In genomic region chr5:120806458-120806857, GRCm38 (mm10) we compare ENCODE assay signal across 10 mouse cellular contexts. TPM values are rescaled to one million over a fixed set of nuclear protein-coding genes. Genes with fewer than 3 reads are reported as not detected.
DNase-seq lines count a peak whose midpoint lies in the region; ATAC-seq and TF ChIP-seq lines count a peak whose summit lies in the region.
"Had no signal": no experiment of that assay in that cellular context is flagged by ENCODE, and none has a peak within 500 bp of the region (broad histone marks: within the 10 kb centered on the region; RNA-seq: fewer than 3 reads in every experiment).

No protein-coding gene starts in this region.

- DNase-seq in embryonic facial prominence, embryonic 14.5 days (ENCODE audit: low spot score), result peak; percentile 42
- peak; percentile 56 for DNase-seq in left cerebral cortex, postnatal 4 days
- DNase-seq in retina, postnatal 7 days (ENCODE audit: low read depth, low spot score), result peak; percentile 36

- H3K4me3 ChIP-seq in intestine, postnatal 0 days (ENCODE audit: low read depth, low read length), result no peak overlapping the region
- H3K4me3 ChIP-seq in intestine, embryonic 15.5 days (replicated peaks), result no peak overlapping the region
- no peak overlapping the region for H3K4me3 ChIP-seq in E14TG2a.4 (replicated peaks; ENCODE audit: low read length)
- H3K4me3 ChIP-seq in bone marrow, adult 2 months (replicated peaks; ENCODE audit: control insufficient read depth, low read depth, low read length), result no peak overlapping the region
- no peak overlapping the region for H3K4me3 ChIP-seq in embryonic facial prominence, embryonic 14.5 days (ENCODE audit: low read depth, low read length)
- H3K4me3 ChIP-seq: myocyte had no signal

- H3K9ac ChIP-seq in intestine, postnatal 0 days (ENCODE audit: low read depth, low read length), result no peak overlapping the region
- no peak overlapping the region for H3K9ac ChIP-seq in intestine, embryonic 15.5 days
- H3K9ac ChIP-seq in embryonic facial prominence, embryonic 14.5 days (ENCODE audit: low read depth, low read length), result no peak overlapping the region

- ATAC-seq in intestine, postnatal 0 days, result no peak
- ATAC-seq in intestine, embryonic 15.5 days, result no peak
- ATAC-seq in embryonic facial prominence, embryonic 14.5 days (ENCODE audit: low read depth), result no peak
- no peak for ATAC-seq in activated CD4-positive, CD25-positive, alpha-beta regulatory T cell, adult 4 months

- no peaks in the 10 kb centered on the region for H3K9me3 ChIP-seq in intestine, postnatal 0 days (ENCODE audit: control insufficient read depth)
- no peaks in the 10 kb centered on the region for H3K9me3 ChIP-seq in intestine, embryonic 15.5 days
- H3K9me3 ChIP-seq in E14TG2a.4 (ENCODE audit: low read length), result no peaks in the 10 kb centered on the region
- H3K9me3 ChIP-seq in embryonic facial prominence, embryonic 14.5 days (ENCODE audit: control insufficient read depth, low read length), result no peaks in the 10 kb centered on the region

- WGBS in intestine, postnatal 0 days, result 86% methylated on average over 1 of the region's 1 CpGs
- 85% methylated on average over 1 of the region's 1 CpGs for WGBS in intestine, embryonic 15.5 days
- 93% methylated on average over 1 of the region's 1 CpGs for WGBS in bone marrow, adult 2 months
- WGBS in embryonic facial prominence, embryonic 14.5 days, result 83% methylated on average over 1 of the region's 1 CpGs

- H3K4me2 ChIP-seq in intestine, postnatal 0 days (replicated peaks; ENCODE audit: low read depth), result no peak overlapping the region
- H3K4me2 ChIP-seq in intestine, embryonic 15.5 days (replicated peaks), result no peak overlapping the region
- no peak overlapping the region for H3K4me2 ChIP-seq in embryonic facial prominence, embryonic 14.5 days (ENCODE audit: low read depth, low read length)

- intact Hi-C loops in left cerebral cortex, postnatal 4 days (cut with DNase I), result no loop called here

- no peaks in the 10 kb centered on the region for H3K4me1 ChIP-seq in intestine, postnatal 0 days (replicated peaks; ENCODE audit: control insufficient read depth, insufficient read depth, low read length)
- no peaks in the 10 kb centered on the region for H3K4me1 ChIP-seq in intestine, embryonic 15.5 days (replicated peaks)
- peaks cover 41% of the 10 kb centered on the region for H3K4me1 ChIP-seq in E14TG2a.4 (replicated peaks; ENCODE audit: low read depth, low read length)
- peaks cover under 1% of the 10 kb centered on the region; the same call in 1 of the 2 replicates for H3K4me1 ChIP-seq in bone marrow, adult 2 months (ENCODE audit: control insufficient read depth, insufficient read depth, low read length)
- no peaks in the 10 kb centered on the region for H3K4me1 ChIP-seq in embryonic facial prominence, embryonic 14.5 days (ENCODE audit: control insufficient read depth, insufficient read depth, low read length)

- H3K27ac ChIP-seq in intestine, postnatal 0 days (ENCODE audit: low read depth, low read length), result no peak overlapping the region
- H3K27ac ChIP-seq in intestine, embryonic 15.5 days, result no peak overlapping the region
- no peak overlapping the region for H3K27ac ChIP-seq in bone marrow, adult 2 months (ENCODE audit: control insufficient read depth, insufficient read depth, low read depth, low read length, poor library complexity)
- no peak overlapping the region for H3K27ac ChIP-seq in embryonic facial prominence, embryonic 14.5 days (replicated peaks; ENCODE audit: low read depth, low read length)

- no peaks in the 10 kb centered on the region for H3K36me3 ChIP-seq in intestine, postnatal 0 days (ENCODE audit: control insufficient read depth, insufficient read depth)
- no peaks in the 10 kb centered on the region for H3K36me3 ChIP-seq in intestine, embryonic 15.5 days
- no peaks in the 10 kb centered on the region for H3K36me3 ChIP-seq in E14TG2a.4 (ENCODE audit: insufficient read depth, low read length)
- no peaks in the 10 kb centered on the region for H3K36me3 ChIP-seq in embryonic facial prominence, embryonic 14.5 days (ENCODE audit: control insufficient read depth, insufficient read depth, low read length)

- H3K27me3 ChIP-seq in intestine, postnatal 0 days (replicated peaks; ENCODE audit: control insufficient read depth, insufficient read depth, low read length), result no peaks in the 10 kb centered on the region
- no peaks in the 10 kb centered on the region for H3K27me3 ChIP-seq in intestine, embryonic 15.5 days (replicated peaks)
- peaks cover 30% of the 10 kb centered on the region for H3K27me3 ChIP-seq in E14TG2a.4 (ENCODE audit: insufficient read depth, low read length)
- no peaks in the 10 kb centered on the region for H3K27me3 ChIP-seq in embryonic facial prominence, embryonic 14.5 days (replicated peaks; ENCODE audit: control insufficient read depth, insufficient read depth, low read length)

- no peak for TF ChIP-seq POLR2A in bone marrow, adult 2 months (IDR thresholded peaks at IDR 0.05; ENCODE audit: borderline replicate concordance, control insufficient read depth, low read depth, low read length)

- TF ChIP-seq CTCF in intestine, postnatal 0 days (IDR thresholded peaks at IDR 0.05; ENCODE audit: low read depth), result peak; percentile 78
- peak; percentile 71 for TF ChIP-seq CTCF in E14TG2a.4 (conservative IDR thresholded peaks at IDR 0.05; ENCODE audit: low read length)
- peak; percentile 55 for TF ChIP-seq CTCF in bone marrow, adult 2 months (IDR thresholded peaks at IDR 0.05; ENCODE audit: control insufficient read depth, insufficient read depth, low read length)

RNA-seq across cellular contexts. Expression of gene Oas1c, which starts 5.9 kb away (rescaled TPM):
- 1.0 and 1.2 TPM in 2 replicates for polyA plus RNA-seq in intestine, postnatal 0 days (2015; fragmentation: Nextera tagmentation; extraction: Ambion mirVana)
- 0.67 and 0.71 TPM in 2 replicates for polyA plus RNA-seq in intestine, embryonic 15.5 days (2015; fragmentation: Nextera tagmentation; extraction: Ambion mirVana)
- 9.1 and 12.1 TPM in 2 replicates for polyA plus RNA-seq in bone marrow, adult 2 months (2011; ENCODE audit: insufficient read depth, insufficient read length, low replicate concordance, missing spikeins)
- 0.24 and 0.39 TPM in 2 replicates for polyA plus RNA-seq in embryonic facial prominence, embryonic 14.5 days (2014; fragmentation: Nextera tagmentation; extraction: Ambion mirVana)
- total RNA-seq in left cerebral cortex, postnatal 4 days (2021), result 1 to 10 TPM; 1.0 to 1.3 TPM
- 10 to 100 TPM; 11.2 to 14.4 TPM for polyA plus RNA-seq in activated CD4-positive, CD25-positive, alpha-beta regulatory T cell, adult 4 months (2017; shearing (Covaris generic))

RNA-seq across cellular contexts. Expression of gene Oas1e, which starts 11.1 kb away (rescaled TPM):
- polyA plus RNA-seq in intestine, postnatal 0 days (2015; fragmentation: Nextera tagmentation; extraction: Ambion mirVana), result 0.10 TPM in 1 of 2 replicates, not detected in the other
- polyA plus RNA-seq in intestine, embryonic 15.5 days (2015; fragmentation: Nextera tagmentation; extraction: Ambion mirVana), result not detected in 2 replicates
- polyA plus RNA-seq in bone marrow, adult 2 months (2011; ENCODE audit: insufficient read depth, insufficient read length, low replicate concordance, missing spikeins), result 3.7 TPM in 1 of 2 replicates, not detected in the other
- 0.10 TPM in 1 of 2 replicates, not detected in the other for polyA plus RNA-seq in embryonic facial prominence, embryonic 14.5 days (2014; fragmentation: Nextera tagmentation; extraction: Ambion mirVana)
- total RNA-seq in left cerebral cortex, postnatal 4 days (2021), result not detected
- polyA plus RNA-seq in activated CD4-positive, CD25-positive, alpha-beta regulatory T cell, adult 4 months (2017; shearing (Covaris generic)), result not detected
- polyA plus RNA-seq: heart, embryonic 14.5 days; myocyte had no signal

RNA-seq across cellular contexts. Expression of gene Oas3, which starts 29.0 kb away (rescaled TPM):
- 0.66 and 0.78 TPM in 2 replicates for polyA plus RNA-seq in intestine, postnatal 0 days (2015; fragmentation: Nextera tagmentation; extraction: Ambion mirVana)
- polyA plus RNA-seq in intestine, embryonic 15.5 days (2015; fragmentation: Nextera tagmentation; extraction: Ambion mirVana), result 0.20 TPM in 2 replicates
- polyA plus RNA-seq in bone marrow, adult 2 months (2011; ENCODE audit: insufficient read depth, insufficient read length, low replicate concordance, missing spikeins), result 16.2 and 19.9 TPM in 2 replicates
- 0.35 and 0.45 TPM in 2 replicates for polyA plus RNA-seq in embryonic facial prominence, embryonic 14.5 days (2014; fragmentation: Nextera tagmentation; extraction: Ambion mirVana)
- under 1 TPM in 1 of 2 experiments, not detected in 1; 0.18 TPM for total RNA-seq in left cerebral cortex, postnatal 4 days (2021)
- 10 to 100 TPM; 11.4 to 25.1 TPM for polyA plus RNA-seq in activated CD4-positive, CD25-positive, alpha-beta regulatory T cell, adult 4 months (2017; shearing (Covaris generic))

RNA-seq across cellular contexts. Expression of gene Oas1f, which starts 40.7 kb away (rescaled TPM):
- polyA plus RNA-seq in intestine, postnatal 0 days (2015; fragmentation: Nextera tagmentation; extraction: Ambion mirVana), result not detected in 2 replicates
- polyA plus RNA-seq in intestine, embryonic 15.5 days (2015; fragmentation: Nextera tagmentation; extraction: Ambion mirVana), result not detected in 2 replicates
- polyA plus RNA-seq in bone marrow, adult 2 months (2011; ENCODE audit: insufficient read depth, insufficient read length, low replicate concordance, missing spikeins), result not detected in 2 replicates
- 0.53 TPM in 1 of 2 replicates, not detected in the other for polyA plus RNA-seq in embryonic facial prominence, embryonic 14.5 days (2014; fragmentation: Nextera tagmentation; extraction: Ambion mirVana)
- not detected for total RNA-seq in left cerebral cortex, postnatal 4 days (2021)
- polyA plus RNA-seq in activated CD4-positive, CD25-positive, alpha-beta regulatory T cell, adult 4 months (2017; shearing (Covaris generic)), result not detected
- polyA plus RNA-seq: heart, embryonic 14.5 days; myocyte had no signal

RNA-seq across cellular contexts. Expression of gene Oas1h, which starts 54.8 kb away (rescaled TPM):
- polyA plus RNA-seq in intestine, postnatal 0 days (2015; fragmentation: Nextera tagmentation; extraction: Ambion mirVana), result not detected in 2 replicates
- polyA plus RNA-seq in intestine, embryonic 15.5 days (2015; fragmentation: Nextera tagmentation; extraction: Ambion mirVana), result not detected in 2 replicates
- polyA plus RNA-seq in bone marrow, adult 2 months (2011; ENCODE audit: insufficient read depth, insufficient read length, low replicate concordance, missing spikeins), result not detected in 2 replicates
- not detected in 2 replicates for polyA plus RNA-seq in embryonic facial prominence, embryonic 14.5 days (2014; fragmentation: Nextera tagmentation; extraction: Ambion mirVana)
- total RNA-seq in left cerebral cortex, postnatal 4 days (2021), result not detected
- not detected for polyA plus RNA-seq in activated CD4-positive, CD25-positive, alpha-beta regulatory T cell, adult 4 months (2017; shearing (Covaris generic))
- polyA plus RNA-seq: heart, embryonic 14.5 days; myocyte had no signal
